Mouse (Mus musculus): ENCODE measurements at regions not wholly inside any gene's neighbourhood (a gene's known extent, or its start where the extent isn't known, plus 50 kb on each side); places are given as distances from the start of the nearest gene placed in this dataset.

DNA sequence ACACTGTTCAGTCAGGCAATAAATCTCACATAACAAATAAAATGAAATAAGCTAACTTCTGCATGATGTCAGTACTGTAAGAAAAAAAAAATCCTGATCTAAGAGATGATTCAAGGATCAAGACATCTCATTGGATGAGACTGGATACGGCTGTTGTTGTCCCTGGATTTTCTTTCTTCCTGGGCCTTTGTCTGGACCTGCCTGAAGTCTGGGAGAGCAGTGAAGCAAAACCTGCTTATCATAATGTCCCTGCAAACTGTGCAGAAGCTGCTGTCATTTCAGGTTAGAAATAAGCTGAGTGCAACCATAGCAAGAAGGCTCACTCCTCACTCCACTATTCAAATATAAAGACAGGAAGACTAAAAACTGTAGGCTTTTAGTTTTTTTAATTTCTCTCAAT lies 178.0 kb upstream of the Steap4 start:
- no peak for DNase-seq

DNA sequence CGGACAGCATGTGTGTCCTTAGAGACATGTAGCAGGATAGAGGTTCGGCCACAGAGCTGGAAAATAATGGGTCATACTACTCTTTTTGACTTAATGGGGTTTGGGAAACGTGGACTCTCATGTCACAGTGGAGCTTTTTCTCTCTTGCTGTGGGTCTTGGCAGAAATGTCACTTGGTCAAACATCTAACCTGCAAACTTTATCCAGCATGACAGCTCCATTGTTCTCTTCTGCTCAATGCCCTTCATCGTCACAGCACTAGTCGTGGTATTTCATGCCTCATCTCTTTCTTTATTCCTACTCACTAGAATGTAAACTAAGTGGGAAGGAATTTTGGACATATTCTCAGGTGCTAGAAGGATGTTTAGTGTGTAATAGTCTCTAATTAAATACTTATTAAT lies 171.9 kb upstream of the Steap4 start:
- no peak for DNase-seq

DNA sequence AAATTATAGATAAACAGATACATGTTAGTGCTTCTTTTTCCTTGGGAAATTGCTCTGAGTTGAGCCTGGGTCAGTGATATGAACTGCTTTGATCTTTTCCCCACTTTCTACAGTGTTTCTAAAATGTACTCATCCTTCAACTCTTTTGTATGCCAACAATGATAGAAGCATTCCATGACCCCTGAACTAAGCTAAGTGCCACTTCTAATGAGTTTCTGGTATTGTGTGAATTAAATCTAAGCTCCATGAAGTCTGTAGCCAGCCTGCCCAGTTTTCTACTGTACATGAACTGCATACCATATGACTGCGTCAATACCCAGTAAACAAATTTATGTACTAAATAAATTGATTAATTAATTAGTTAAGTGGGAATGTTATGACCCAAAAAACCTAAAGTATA lies 171.1 kb upstream of the Steap4 start:
- DNase-seq: no peak

DNA sequence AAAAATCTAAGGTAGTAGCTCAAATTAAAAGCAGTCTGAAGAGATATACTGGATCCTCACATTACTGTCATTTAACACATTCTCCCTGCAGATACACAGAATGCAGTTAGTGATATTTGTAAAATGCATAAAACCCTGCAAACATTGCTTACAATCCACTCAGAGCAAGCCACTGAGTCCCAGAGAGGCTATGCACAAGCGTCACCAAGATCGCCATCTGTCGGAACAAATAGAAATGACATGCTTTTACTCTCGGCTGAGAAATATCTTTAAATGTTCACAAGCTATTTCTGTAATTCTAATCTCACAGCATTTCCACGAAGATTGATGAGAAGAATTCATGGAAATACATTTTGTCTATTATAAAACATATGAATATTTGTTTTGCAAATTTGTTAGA lies 139.7 kb upstream of the Steap4 start:
- peak in 1 of 2 experiments; percentile 2 for DNase-seq

DNA sequence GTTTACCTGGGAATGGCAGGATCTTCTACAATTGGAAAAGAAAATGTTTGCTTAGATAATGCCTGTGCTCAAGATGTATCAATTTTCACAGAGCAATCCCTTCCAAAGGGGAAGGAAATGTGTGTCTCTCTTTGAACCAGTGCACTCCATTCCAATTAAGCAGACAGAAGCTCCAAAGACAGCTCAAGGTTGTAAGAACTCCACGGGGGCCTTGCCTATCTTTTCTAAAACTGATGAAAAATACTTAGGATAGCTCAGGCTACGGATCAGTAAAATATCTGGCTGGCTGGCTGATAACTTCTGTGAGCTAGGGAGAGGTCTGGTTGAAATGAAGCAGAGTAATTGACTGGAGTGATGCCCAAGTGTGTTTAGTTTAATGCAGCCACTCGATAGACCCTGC lies 138.6 kb upstream of the Steap4 start:
- DNase-seq: no peak

DNA sequence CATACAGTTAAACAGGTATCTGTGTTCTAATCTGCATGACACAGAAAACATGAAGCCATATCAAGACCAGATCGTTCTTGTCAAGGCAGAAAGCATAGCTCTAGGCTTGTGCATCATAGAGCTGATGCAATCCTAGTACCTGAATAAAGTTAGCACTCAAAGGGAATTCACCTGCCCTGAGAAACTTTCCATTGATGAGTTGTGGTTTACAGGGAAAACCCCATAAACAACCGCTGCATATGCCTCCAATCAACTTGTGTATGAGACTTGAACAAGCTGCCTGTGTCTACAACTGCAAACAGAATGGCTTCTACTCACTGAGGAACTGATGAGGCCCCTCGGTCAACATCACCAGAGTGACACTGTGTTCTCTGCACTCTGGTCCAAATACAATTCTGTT lies 130.6 kb upstream of the Steap4 start:
- no peak for DNase-seq

DNA sequence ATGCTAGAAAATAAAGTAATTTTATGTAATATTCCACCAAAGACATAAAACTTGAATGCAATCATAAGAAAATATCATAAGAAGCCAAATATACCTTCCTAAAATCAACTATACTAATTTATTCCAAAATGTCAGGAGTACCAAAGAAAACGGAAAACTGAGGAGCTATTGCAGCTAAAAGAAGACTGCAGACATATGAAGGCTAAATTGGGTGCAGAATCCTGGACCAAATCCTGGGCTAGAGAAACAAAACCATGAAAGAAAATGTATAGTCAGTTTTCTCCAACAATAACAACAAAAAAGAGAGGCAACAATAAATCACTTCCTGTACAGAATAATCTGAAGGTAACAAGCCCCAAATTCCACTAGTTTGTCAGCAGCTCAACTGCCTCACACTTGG lies 126.4 kb upstream of the Steap4 start:
- no peak for DNase-seq

DNA sequence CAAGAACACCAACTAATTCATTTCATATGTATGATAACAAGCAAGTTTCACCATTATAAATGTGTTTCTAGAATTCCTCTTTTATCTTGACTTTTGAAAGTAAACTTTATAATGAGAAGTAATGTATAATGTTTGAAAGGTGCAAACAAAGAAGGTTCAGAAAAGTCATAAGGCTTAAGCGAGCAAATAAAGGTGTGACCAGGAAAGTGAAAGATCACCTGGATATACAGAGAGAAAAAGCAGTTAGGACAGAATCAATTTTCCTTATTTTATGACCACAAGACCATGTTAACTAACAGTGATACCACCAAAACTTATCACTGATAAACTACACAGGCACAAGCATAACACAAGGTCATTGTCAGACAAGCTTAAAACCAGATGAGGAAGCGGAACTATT lies 97.2 kb upstream of the Steap4 start:
- DNase-seq: no peak

DNA sequence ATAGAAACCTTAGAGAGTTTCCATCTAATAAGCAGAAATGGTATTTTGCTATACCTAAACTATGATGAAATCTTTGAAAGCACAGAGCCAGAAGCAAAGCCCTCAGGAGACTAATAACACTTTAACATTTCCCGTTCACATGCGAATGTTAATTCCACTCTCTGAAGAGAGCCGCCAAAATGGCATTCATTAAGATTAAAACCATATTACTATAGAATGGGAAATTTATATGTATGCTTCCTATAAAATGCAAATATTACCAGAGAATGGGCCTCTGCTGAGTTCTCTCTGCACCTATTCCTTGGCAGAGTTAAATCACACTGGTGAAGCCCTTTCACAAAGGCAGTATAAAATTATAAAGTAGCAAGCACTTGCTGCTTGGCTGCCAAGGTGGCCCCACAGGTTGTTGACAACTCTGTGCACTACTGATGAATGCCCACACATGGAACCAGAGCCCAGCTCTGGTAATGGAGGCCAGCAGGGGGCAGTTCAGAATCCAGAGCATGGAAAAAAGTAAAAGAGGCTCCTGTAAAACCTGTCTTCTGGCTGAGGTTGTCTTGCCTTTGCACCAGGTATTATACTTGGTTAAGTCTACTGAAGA lies 94.1 kb upstream of the Steap4 start:
- peak in 1 of 2 experiments; percentile 3 for DNase-seq

DNA sequence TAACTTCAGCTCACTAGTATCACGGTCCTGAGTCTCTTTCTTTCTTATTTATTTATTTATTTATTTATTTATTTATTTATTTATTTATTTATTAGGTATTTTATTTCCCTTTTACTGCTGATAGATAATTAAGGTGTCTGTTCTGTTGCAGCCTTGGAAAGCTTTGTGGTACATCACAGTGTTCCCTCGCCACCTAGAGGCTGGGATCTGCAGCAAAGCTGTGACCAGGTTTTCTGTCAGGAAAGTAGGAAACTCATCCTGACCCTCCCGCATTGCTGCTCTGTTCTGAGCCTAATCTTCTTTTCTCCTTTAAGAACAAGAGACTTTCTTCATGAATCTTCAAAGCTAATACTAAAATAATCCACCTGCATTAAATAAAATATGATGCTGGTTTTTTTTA lies 60.7 kb upstream of the Steap4 start:
- DNase-seq: peak; percentile 7 to 57

Measured in kidney, postnatal 36 days (tissue).